Mouse (Mus musculus) midbrain, postnatal 0 days (tissue): ENCODE measurements at regions not wholly inside any gene's neighbourhood (a gene's known extent, or its start where the extent isn't known, plus 50 kb on each side); places are given as distances from the start of the nearest gene placed in this dataset.

Source experiments
- ATAC-seq: fragments of 200-750 bp; cut with Nextera tagmentation; 2 replicates; pipeline ENCODE4 v1.8.0; 2017; ENCODE audit warnings: moderate number of reproducible peaks, mild to moderate bottlenecking, moderate TSS enrichment, moderate library complexity; ENCODE audit not compliant: low FRiP score
- DNase-seq: peaks from one replicate; pipeline ENCODE4 v3.0.0-alpha.2; 2015; ENCODE audit warnings: low spot score
- H3K27ac ChIP-seq: fragments of 300-500 bp; sonication (generic); 2 replicates; pipeline ENCODE4 v1.5.1; 2014; ENCODE audit warnings: low read depth, mild to moderate bottlenecking, low read length, mixed read lengths
- H3K27me3 ChIP-seq: fragments of 300-500 bp; sonication (generic); 2 replicates; pipeline ENCODE4 v1.6.1; 2014; ENCODE audit warnings: low read length, control low read depth, mixed read lengths; ENCODE audit not compliant: insufficient read depth
- H3K36me3 ChIP-seq: fragments of 300-500 bp; sonication (generic); 2 replicates; pipeline ENCODE4 v1.6.1; 2014; ENCODE audit warnings: low read length, control low read depth, mixed read lengths; ENCODE audit not compliant: insufficient read depth
- H3K4me1 ChIP-seq: fragments of 300-500 bp; sonication (generic); 2 replicates; pipeline ENCODE4 v1.6.1; 2014; ENCODE audit warnings: mild to moderate bottlenecking, control low read depth, antibody characterized with exemption, low read length, mixed read lengths; ENCODE audit not compliant: insufficient read depth
- H3K4me2 ChIP-seq: fragments of 300-500 bp; sonication (generic); 2 replicates; pipeline ENCODE4 v1.6.1; 2014; ENCODE audit warnings: low read depth, mild to moderate bottlenecking, low read length, mixed read lengths; ENCODE audit not compliant: poor library complexity, severe bottlenecking
- H3K4me3 ChIP-seq: fragments of 300-500 bp; sonication (generic); 2 replicates; pipeline ENCODE4 v1.5.1; 2014; ENCODE audit warnings: low read depth, mild to moderate bottlenecking, low read length, moderate library complexity
- H3K9ac ChIP-seq: fragments of 300-500 bp; sonication (generic); replicated peaks from 2 replicates; pipeline ENCODE4 v1.6.1; 2014; ENCODE audit warnings: mild to moderate bottlenecking, low read length, moderate library complexity, mixed read lengths; ENCODE audit not compliant: poor library complexity, severe bottlenecking
- H3K9me3 ChIP-seq: fragments of 300-500 bp; sonication (generic); 2 replicates; pipeline ENCODE4 v1.6.1; 2016; ENCODE audit warnings: low read length, control low read depth
- CTCF ChIP-seq: IDR thresholded peaks from 2 replicates; pipeline ENCODE4 v1.5.1; 2016; ENCODE audit warnings: antibody characterized with exemption, mild to moderate bottlenecking
- WGBS: fragments of 180-500 bp; shearing (Covaris S2); extraction: QIAGEN DNeasy Blood & Tissue Kit; methylation state at CpG from one replicate; pipeline ENCODE4 v1.1.7; 2014; 5-methylcytosine and 5-hydroxymethylcytosine counted together

DNA sequence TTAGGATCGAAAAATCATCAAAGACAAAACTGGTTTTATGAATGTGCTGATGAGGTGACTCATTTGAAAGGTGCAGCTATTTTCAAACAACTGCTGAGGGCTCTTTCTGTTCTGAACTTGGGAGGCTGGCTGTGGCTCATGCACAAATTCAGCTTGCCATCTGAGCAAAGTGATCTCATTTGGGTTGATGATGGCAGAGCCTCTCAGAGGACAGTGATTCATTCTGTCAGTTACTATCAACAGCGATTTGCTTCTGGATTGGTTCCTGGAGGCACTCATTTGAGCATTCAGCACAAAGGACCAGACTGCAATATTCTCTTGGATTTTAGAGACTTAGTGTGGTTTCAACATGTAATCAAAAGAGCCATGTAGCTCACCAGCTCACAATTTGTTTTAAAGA, 285.8 kb upstream of the Ell2 start:
- no peaks in the 10 kb centered on the region for H3K4me1 ChIP-seq
- no peak overlapping the region for H3K4me3 ChIP-seq
- no peaks in the 10 kb centered on the region for H3K36me3 ChIP-seq
- WGBS, result 73% methylated on average over 2 of the region's 2 CpGs
- no peak overlapping the region for H3K4me2 ChIP-seq
- TF ChIP-seq CTCF, result no peak
- H3K27me3 ChIP-seq, result no peaks in the 10 kb centered on the region
- no peak overlapping the region for H3K9ac ChIP-seq
- H3K27ac ChIP-seq, result no peak overlapping the region
- no peak; the same call in 1 of the 2 replicates for ATAC-seq
- peak; percentile 4 for DNase-seq
- H3K9me3 ChIP-seq, result no peaks in the 10 kb centered on the region

DNA sequence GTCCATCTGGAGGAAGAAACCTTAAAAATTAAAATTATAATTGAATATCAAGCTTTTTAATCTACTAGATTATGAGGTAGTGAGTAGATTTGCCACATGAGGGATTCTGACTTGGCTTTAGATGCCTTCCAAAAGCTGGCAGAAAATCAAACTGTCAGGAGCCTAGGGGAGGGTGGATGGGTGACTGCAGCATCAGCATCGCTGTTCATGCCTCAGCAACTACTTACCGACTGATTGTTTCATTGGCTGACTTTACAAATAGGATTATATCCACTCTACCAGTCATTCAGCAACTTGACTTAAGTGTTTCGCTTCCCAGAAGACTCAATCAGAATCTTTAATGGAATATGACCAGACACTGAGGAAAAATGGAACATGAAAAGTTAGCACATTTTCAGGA, 279.6 kb upstream of the Ell2 start:
- H3K9ac ChIP-seq, result no peak overlapping the region
- WGBS, result 12% methylated on average over 3 of the region's 3 CpGs
- H3K27ac ChIP-seq, result no peak overlapping the region
- no peak overlapping the region for H3K4me2 ChIP-seq
- H3K36me3 ChIP-seq, result no peaks in the 10 kb centered on the region
- no peaks in the 10 kb centered on the region for H3K9me3 ChIP-seq
- ATAC-seq, result no peak
- H3K4me3 ChIP-seq, result no peak overlapping the region
- TF ChIP-seq CTCF, result no peak
- H3K27me3 ChIP-seq, result no peaks in the 10 kb centered on the region
- no peaks in the 10 kb centered on the region for H3K4me1 ChIP-seq
- DNase-seq, result peak; percentile 84

DNA sequence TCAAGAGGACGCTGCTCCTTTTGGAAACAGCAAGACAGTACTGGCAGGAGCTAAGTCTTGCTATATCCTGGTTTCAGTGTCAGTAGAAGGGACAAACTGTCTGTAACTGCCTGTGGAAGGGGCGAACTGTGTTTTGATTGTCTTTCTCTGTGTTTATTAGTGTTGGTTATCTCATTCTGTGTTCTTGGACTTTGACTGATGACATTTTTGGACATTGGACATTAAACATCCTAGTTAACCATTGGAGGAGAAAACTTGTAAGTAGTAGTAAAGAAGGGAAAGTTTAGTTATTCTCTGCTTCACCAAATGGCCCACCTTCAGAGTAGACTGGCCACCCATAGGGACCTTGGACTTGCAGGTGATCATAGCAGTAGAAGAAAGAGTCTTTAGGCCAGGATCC, 267.4 kb upstream of the Ell2 start:
- ATAC-seq (0 out of 2 replicates have a peak, but pooled peaks have one; percentile 35), DNase-seq (no peak)
- 84% methylated on average over 2 of the region's 2 CpGs for WGBS
- H3K9me3 ChIP-seq, result no peaks in the 10 kb centered on the region
- H3K4me3 ChIP-seq, result no peak overlapping the region
- no peak overlapping the region for H3K27ac ChIP-seq
- no peak for TF ChIP-seq CTCF
- no peaks in the 10 kb centered on the region for H3K4me1 ChIP-seq
- no peaks in the 10 kb centered on the region for H3K36me3 ChIP-seq
- no peak overlapping the region for H3K4me2 ChIP-seq
- H3K27me3 ChIP-seq, result no peaks in the 10 kb centered on the region
- H3K9ac ChIP-seq, result no peak overlapping the region

DNA sequence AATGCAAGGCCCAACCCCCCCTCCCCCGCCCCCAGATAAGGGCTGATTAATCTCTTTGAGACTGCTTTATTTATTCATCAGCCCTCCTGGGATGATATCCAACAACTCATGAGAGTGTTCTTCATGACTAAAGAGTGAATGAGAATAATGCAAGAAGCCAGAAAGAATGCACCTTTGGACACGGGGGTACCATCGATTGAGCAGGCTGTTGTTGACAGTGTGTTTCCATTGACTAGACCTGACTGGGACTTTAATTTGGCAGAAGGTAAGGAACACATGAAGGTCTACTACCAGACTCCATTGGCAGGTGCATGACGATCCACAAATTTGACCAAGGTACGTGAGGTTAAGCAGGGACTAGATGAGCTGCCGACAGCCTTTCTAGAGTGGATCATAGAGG, 266.5 kb upstream of the Ell2 start:
- no peaks in the 10 kb centered on the region for H3K27me3 ChIP-seq
- no peak overlapping the region for H3K4me3 ChIP-seq
- DNase-seq (no peak), ATAC-seq (no peak)
- no peaks in the 10 kb centered on the region for H3K9me3 ChIP-seq
- H3K9ac ChIP-seq, result no peak overlapping the region
- TF ChIP-seq CTCF, result no peak
- H3K27ac ChIP-seq, result no peak overlapping the region
- WGBS, result 91% methylated on average over 6 of the region's 6 CpGs
- no peaks in the 10 kb centered on the region for H3K4me1 ChIP-seq
- H3K36me3 ChIP-seq, result no peaks in the 10 kb centered on the region
- H3K4me2 ChIP-seq, result no peak overlapping the region

DNA sequence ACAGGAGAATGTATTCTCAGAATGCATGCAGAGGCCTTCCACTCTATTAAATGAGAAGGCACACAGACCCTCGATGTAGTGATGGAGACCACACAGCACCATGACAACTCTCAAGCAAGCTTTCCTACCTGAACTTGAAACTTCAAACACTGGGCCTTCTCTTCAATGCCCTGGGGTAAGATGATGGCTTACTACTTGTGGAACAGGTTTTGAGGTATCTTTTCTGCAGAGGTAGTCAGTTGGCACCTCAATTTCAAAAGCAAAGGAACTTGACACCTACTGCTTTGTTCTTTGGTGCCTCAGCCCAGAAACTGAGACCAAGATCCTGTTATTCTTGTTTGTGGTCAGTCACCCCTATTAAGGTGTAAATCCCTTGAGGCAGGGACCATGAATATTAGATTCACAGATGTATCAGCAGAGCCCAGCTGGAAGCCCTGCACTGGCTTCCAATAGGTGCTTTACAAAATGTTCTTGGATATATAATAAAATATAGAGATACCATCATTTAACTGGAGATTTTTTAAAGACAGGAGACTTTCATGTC, 246.2 kb upstream of the Ell2 start:
- TF ChIP-seq CTCF, result no peak
- no peaks in the 10 kb centered on the region for H3K36me3 ChIP-seq
- H3K9me3 ChIP-seq, result no peaks in the 10 kb centered on the region
- no peak overlapping the region for H3K4me3 ChIP-seq
- H3K9ac ChIP-seq, result no peak overlapping the region
- ATAC-seq (no peak), DNase-seq (no peak)
- no peak overlapping the region for H3K4me2 ChIP-seq
- H3K27me3 ChIP-seq, result no peaks in the 10 kb centered on the region
- no peaks in the 10 kb centered on the region for H3K4me1 ChIP-seq
- 50% methylated on average over 1 of the region's 1 CpGs for WGBS
- H3K27ac ChIP-seq, result no peak overlapping the region

DNA sequence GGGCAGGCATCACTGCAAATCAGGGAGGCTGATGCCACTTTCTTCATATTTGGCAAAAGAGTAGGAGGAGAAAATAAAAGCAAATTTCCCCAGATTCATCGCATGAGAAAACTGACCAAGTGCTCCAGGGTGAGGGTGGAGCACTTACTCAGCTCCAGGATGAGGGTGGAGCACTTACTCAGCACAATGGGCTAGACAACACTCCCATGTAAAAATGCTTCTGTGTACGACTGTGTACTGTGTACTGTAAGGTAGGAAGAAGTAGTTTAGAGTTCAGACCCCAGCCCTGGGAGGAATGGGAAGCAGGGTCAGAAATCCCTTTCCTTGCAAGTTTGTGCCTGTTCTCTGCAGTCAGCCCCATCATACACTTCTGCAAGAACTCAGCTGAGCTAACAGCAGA, 245.3 kb upstream of the Ell2 start:
- no peak for DNase-seq
- no peak overlapping the region for H3K4me3 ChIP-seq
- H3K9me3 ChIP-seq, result no peaks in the 10 kb centered on the region
- no peak overlapping the region for H3K9ac ChIP-seq
- WGBS, result 78% methylated on average over 2 of the region's 2 CpGs
- H3K27me3 ChIP-seq, result no peaks in the 10 kb centered on the region
- no peaks in the 10 kb centered on the region for H3K36me3 ChIP-seq
- H3K4me2 ChIP-seq, result no peak overlapping the region
- TF ChIP-seq CTCF, result no peak
- no peak for ATAC-seq
- no peak overlapping the region for H3K27ac ChIP-seq
- H3K4me1 ChIP-seq, result no peaks in the 10 kb centered on the region
